Mouse (Mus musculus): ENCODE measurements around the gene Grb2.

Grb2 gene

GRCm38 (mm10) chr11:115708209-115708876, at the start of gene Grb2:
TSS of gene Grb2 (minus strand) at chr11:115708597.
- peak; percentile 98 for DNase-seq (ENCODE audit: low read depth, low spot score)

- no peak for DNase-seq (ENCODE audit: low read depth, low spot score)
Measured at GRCm38 (mm10) chr11:115753485-115753884, 45.1 kb upstream of the Grb2 start.

GRCm38 (mm10) chr11:115752653-115753052, 44.3 kb upstream of the Grb2 start:
- DNase-seq (ENCODE audit: low read depth, low spot score) = no peak

GRCm38 (mm10) chr11:115751725-115752124, 43.3 kb upstream of the Grb2 start:
- DNase-seq (ENCODE audit: low read depth, low spot score) = no peak

- no peak for DNase-seq (ENCODE audit: low read depth, low spot score)
Measured at GRCm38 (mm10) chr11:115749834-115750233, 41.4 kb upstream of the Grb2 start.

GRCm38 (mm10) chr11:115747351-115747750, 39.0 kb upstream of the Grb2 start:
- DNase-seq (ENCODE audit: low read depth, low spot score) = no peak

- DNase-seq (ENCODE audit: low read depth, low spot score) = no peak
Measured at GRCm38 (mm10) chr11:115746762-115747161, 38.4 kb upstream of the Grb2 start.

GRCm38 (mm10) chr11:115746109-115746508, 37.7 kb upstream of the Grb2 start:
- DNase-seq (ENCODE audit: low read depth, low spot score) = no peak

- no peak for DNase-seq (ENCODE audit: low read depth, low spot score)
Measured at GRCm38 (mm10) chr11:115744385-115744784, 36.0 kb upstream of the Grb2 start.

- no peak for DNase-seq (ENCODE audit: low read depth, low spot score)
Measured at GRCm38 (mm10) chr11:115742926-115743325, 34.5 kb upstream of the Grb2 start.

GRCm38 (mm10) chr11:115741070-115741469, 32.7 kb upstream of the Grb2 start:
- DNase-seq (ENCODE audit: low read depth, low spot score) = no peak

GRCm38 (mm10) chr11:115738275-115738885, 30.0 kb upstream of the Grb2 start:
- DNase-seq (ENCODE audit: low read depth, low spot score) = no peak

- DNase-seq (ENCODE audit: low read depth, low spot score) = no peak
Measured at GRCm38 (mm10) chr11:115737608-115738208, 29.3 kb upstream of the Grb2 start.

- no peak for DNase-seq (ENCODE audit: low read depth, low spot score)
Measured at GRCm38 (mm10) chr11:115734041-115734686, 25.8 kb upstream of the Grb2 start.

- no peak for DNase-seq (ENCODE audit: low read depth, low spot score)
Measured at GRCm38 (mm10) chr11:115723231-115723630, 14.8 kb upstream of the Grb2 start.

- DNase-seq (ENCODE audit: low read depth, low spot score) = peak; percentile 79
Measured at GRCm38 (mm10) chr11:115722638-115723037, 14.2 kb upstream of the Grb2 start.

- DNase-seq (ENCODE audit: low read depth, low spot score) = no peak
Measured at GRCm38 (mm10) chr11:115717660-115718390, 9.4 kb upstream of the Grb2 start.

- DNase-seq (ENCODE audit: low read depth, low spot score) = no peak
Measured at GRCm38 (mm10) chr11:115716410-115717338, 8.3 kb upstream of the Grb2 start.

- DNase-seq (ENCODE audit: low read depth, low spot score) = peak; percentile 48
Measured at GRCm38 (mm10) chr11:115714491-115714890, 6.1 kb upstream of the Grb2 start.

GRCm38 (mm10) chr11:115713447-115713846, 5.0 kb upstream of the Grb2 start:
- no peak for DNase-seq (ENCODE audit: low read depth, low spot score)

All from forelimb bud, embryonic 11.5 days (tissue).